Mouse (Mus musculus): Measurements from ENCODE around the gene Errfi1.

Errfi1 gene

GRCm38 (mm10) chr4:150853680-150854461 is at the start of gene Errfi1:
Gene Errfi1, plus strand, starts transcription at chr4:150853919.
- peak in 1 of 2 experiments; percentile 4 for DNase-seq

- DNase-seq: no peak
Observed at GRCm38 (mm10) chr4:150804204-150804603, 49.5 kb upstream of the Errfi1 start.

- no peak for DNase-seq
Observed at GRCm38 (mm10) chr4:150807727-150808470, 45.8 kb upstream of the Errfi1 start.

GRCm38 (mm10) chr4:150808471-150808847 is 45.3 kb upstream of the Errfi1 start:
- no peak for DNase-seq

- DNase-seq: no peak
Observed at GRCm38 (mm10) chr4:150809323-150809722, 44.4 kb upstream of the Errfi1 start.

- DNase-seq: no peak
Observed at GRCm38 (mm10) chr4:150815144-150815543, 38.6 kb upstream of the Errfi1 start.

- DNase-seq: no peak
Observed at GRCm38 (mm10) chr4:150816414-150816951, 37.2 kb upstream of the Errfi1 start.

GRCm38 (mm10) chr4:150819126-150819910 is 34.4 kb upstream of the Errfi1 start:
- DNase-seq: no peak

- DNase-seq: no peak
Observed at GRCm38 (mm10) chr4:150821381-150821780, 32.3 kb upstream of the Errfi1 start.

- DNase-seq: no peak
Observed at GRCm38 (mm10) chr4:150822624-150823023, 31.1 kb upstream of the Errfi1 start.

- no peak for DNase-seq
Observed at GRCm38 (mm10) chr4:150823614-150824480, 29.9 kb upstream of the Errfi1 start.

- no peak for DNase-seq
Observed at GRCm38 (mm10) chr4:150824877-150825276, 28.8 kb upstream of the Errfi1 start.

- no peak for DNase-seq
Observed at GRCm38 (mm10) chr4:150825531-150825930, 28.2 kb upstream of the Errfi1 start.

- DNase-seq: no peak
Observed at GRCm38 (mm10) chr4:150831321-150831720, 22.4 kb upstream of the Errfi1 start.

GRCm38 (mm10) chr4:150831941-150832340 is 21.8 kb upstream of the Errfi1 start:
- DNase-seq: no peak

GRCm38 (mm10) chr4:150835163-150835562 is 18.6 kb upstream of the Errfi1 start:
- no peak for DNase-seq

GRCm38 (mm10) chr4:150836258-150836657 is 17.5 kb upstream of the Errfi1 start:
- no peak for DNase-seq

GRCm38 (mm10) chr4:150836961-150837360 is 16.8 kb upstream of the Errfi1 start:
- DNase-seq: no peak

GRCm38 (mm10) chr4:150837458-150837857 is 16.3 kb upstream of the Errfi1 start:
- no peak for DNase-seq

GRCm38 (mm10) chr4:150842045-150842444 is 11.7 kb upstream of the Errfi1 start:
- DNase-seq: no peak

GRCm38 (mm10) chr4:150843181-150843580 is 10.5 kb upstream of the Errfi1 start:
- no peak for DNase-seq

- DNase-seq: no peak
Observed at GRCm38 (mm10) chr4:150846316-150846715, 7.4 kb upstream of the Errfi1 start.
